Mouse (Mus musculus): Measurements from ENCODE around the gene Frmd6.

DNA sequence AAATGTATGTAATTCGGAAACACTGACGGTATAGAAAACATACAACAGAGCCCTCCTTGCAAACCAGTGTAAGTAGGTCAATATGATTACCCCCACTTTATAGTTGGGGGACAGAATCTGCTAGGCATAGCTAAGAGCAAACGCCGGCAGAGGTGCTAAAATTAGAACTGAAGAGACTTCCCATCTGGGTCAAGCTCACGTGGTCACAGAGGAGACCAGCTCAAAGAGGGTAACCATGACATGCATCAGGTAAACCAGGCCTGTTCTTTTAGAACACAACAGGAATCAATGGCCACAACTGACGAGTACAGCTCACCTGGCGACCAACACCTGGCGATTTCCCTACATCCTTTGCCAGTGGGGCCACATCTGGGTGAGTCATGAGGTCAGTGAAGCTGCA lies 25.2 kb upstream of the Frmd6 start:
- TF ChIP-seq POLR2A (IDR thresholded peaks at IDR 0.05; ENCODE audit: extremely low read depth, insufficient read depth, low read length) (no peak), CTCF (IDR thresholded peaks at IDR 0.05; ENCODE audit: extremely low read depth, insufficient read depth, low read length) (no peak)

Measured in cortical plate, adult 2 months (tissue).